Mouse (Mus musculus) lung, postnatal 0 days (tissue): ENCODE data around the gene Epc2. TPM values are rescaled to one million over a fixed set of nuclear protein-coding genes. Genes with fewer than 3 reads are reported as not detected.
"Not testable (repeated sequence)": the region's sequence is repeated elsewhere in the genome, so short reads cannot be mapped to it uniquely, and the experiment has no call there.

Experiments used
- ATAC-seq: fragments of 200-750 bp; cut with Nextera tagmentation; 2 replicates; pipeline ENCODE4 v1.8.0; 2017; ENCODE audit warnings: moderate library complexity
- DNase-seq: peaks from one replicate; pipeline ENCODE4 v3.0.0-alpha.2; 2016; ENCODE audit warnings: low spot score
- H3K27ac ChIP-seq: fragments of 300-500 bp; sonication (generic); 2 replicates; pipeline ENCODE4 v1.5.1; 2014; ENCODE audit warnings: antibody characterized with exemption, mild to moderate bottlenecking, low read length, mixed read lengths
- H3K27me3 ChIP-seq: fragments of 300-500 bp; sonication (generic); replicated peaks from 2 replicates; pipeline ENCODE4 v1.6.1; 2014; ENCODE audit warnings: low read length, mixed read lengths; ENCODE audit not compliant: insufficient read depth
- H3K36me3 ChIP-seq: fragments of 300-500 bp; sonication (generic); 2 replicates; pipeline ENCODE4 v1.6.1; 2014; ENCODE audit warnings: low read length, mixed read lengths; ENCODE audit not compliant: insufficient read depth
- H3K4me1 ChIP-seq: fragments of 300-500 bp; sonication (generic); 2 replicates; pipeline ENCODE4 v1.6.1; 2014; ENCODE audit warnings: antibody characterized with exemption, low read depth, low read length, mixed read lengths; ENCODE audit not compliant: insufficient read depth
- H3K4me2 ChIP-seq: fragments of 300-500 bp; sonication (generic); replicated peaks from 2 replicates; pipeline ENCODE4 v1.6.1; 2014; ENCODE audit warnings: low read depth, mild to moderate bottlenecking, low read length, moderate library complexity, mixed read lengths
- H3K4me3 ChIP-seq: fragments of 300-500 bp; sonication (generic); 2 replicates; pipeline ENCODE4 v1.5.1; 2014; ENCODE audit warnings: low read depth, low read length
- H3K9ac ChIP-seq: fragments of 300-500 bp; sonication (generic); replicated peaks from 2 replicates; pipeline ENCODE4 v1.6.1; 2014; ENCODE audit warnings: low read depth, mild to moderate bottlenecking
- H3K9me3 ChIP-seq: fragments of 300-500 bp; sonication (generic); 2 replicates; pipeline ENCODE4 v1.6.1; 2016; ENCODE audit warnings: low read length, mixed read lengths
- CTCF ChIP-seq: IDR thresholded peaks from 2 replicates; pipeline ENCODE4 v1.5.1; 2016; ENCODE audit warnings: antibody characterized with exemption, mild to moderate bottlenecking
- EP300 ChIP-seq: IDR thresholded peaks from 2 replicates; pipeline ENCODE4 v1.6.1; 2016; ENCODE audit warnings: antibody characterized with exemption, mild to moderate bottlenecking, control low read depth
- WGBS: fragments of 180-500 bp; shearing (Covaris S2); extraction: QIAGEN DNeasy Blood & Tissue Kit; methylation state at CpG from one replicate; pipeline ENCODE4 v1.1.7; 2014; 5-methylcytosine and 5-hydroxymethylcytosine counted together
- polyA plus RNA-seq: library from polyadenylated mRNA; unstranded; fragments of >200 nt; fragmentation: Nextera tagmentation; extraction: Ambion mirVana; gene quantifications from 2 replicates; pipeline ENCODE4 v1.2.1, GENCODE M21; 2015

The Epc2 gene
- polyA plus RNA-seq, 1 experiment from 2014 or later = 4.9 TPM

GRCm38 (mm10) chr2:49501435-49501834 is 50.1 kb downstream of the Epc2 start:
- no peaks in the 10 kb centered on the region for H3K36me3 ChIP-seq
- no peak for TF ChIP-seq EP300
- no peak for TF ChIP-seq CTCF
- no peaks in the 10 kb centered on the region; the same call in 1 of the 2 replicates for H3K4me1 ChIP-seq
- DNase-seq (no peak), ATAC-seq (no peak)
- H3K4me3 ChIP-seq = no peak overlapping the region
- H3K9ac ChIP-seq = no peak overlapping the region
- no peaks in the 10 kb centered on the region for H3K9me3 ChIP-seq
- 30% methylated on average over 4 of the region's 4 CpGs for WGBS
- H3K27me3 ChIP-seq = no peaks in the 10 kb centered on the region
- no peak overlapping the region for H3K4me2 ChIP-seq
- no peak overlapping the region for H3K27ac ChIP-seq

- Histone ChIP-seq H3K27me3 (no peaks in the 10 kb centered on the region), H3K4me1 (no peaks in the 10 kb centered on the region; the same call in 1 of the 2 replicates), H3K27ac (no peak overlapping the region), H3K4me3 (no peak overlapping the region), H3K36me3 (no peaks in the 10 kb centered on the region), H3K4me2 (no peak overlapping the region), H3K9me3 (no peaks in the 10 kb centered on the region), H3K9ac (no peak overlapping the region)
- 39% methylated on average over 3 of the region's 3 CpGs for WGBS
- TF ChIP-seq CTCF = no peak
- no peak for TF ChIP-seq EP300
- DNase-seq = peak; percentile 65
- no peak for ATAC-seq
These were observed 52.3 kb downstream of the Epc2 start for GRCm38 (mm10) chr2:49503596-49503995.

- H3K4me3 ChIP-seq, H3K4me1 ChIP-seq, DNase-seq, H3K27me3 ChIP-seq, H3K27ac ChIP-seq, H3K36me3 ChIP-seq, H3K4me2 ChIP-seq, H3K9me3 ChIP-seq, ATAC-seq, H3K9ac ChIP-seq: not testable (repeated sequence)
- WGBS = 81% methylated on average over 1 of the region's 1 CpGs
These were observed 53.9 kb downstream of the Epc2 start for GRCm38 (mm10) chr2:49505151-49505550.

GRCm38 (mm10) chr2:49510832-49511231 is 59.5 kb downstream of the Epc2 start:
- WGBS = 45% methylated on average over 1 of the region's 1 CpGs
- H3K9ac ChIP-seq = no peak overlapping the region
- TF ChIP-seq EP300 (no peak), CTCF (no peak)

GRCm38 (mm10) chr2:49516011-49516410 is 64.7 kb downstream of the Epc2 start:
- DNase-seq (no peak), ATAC-seq (no peak)
- Histone ChIP-seq H3K4me3 (no peak overlapping the region), H3K9me3 (no peaks in the 10 kb centered on the region), H3K4me1 (no peaks in the 10 kb centered on the region), H3K27me3 (no peaks in the 10 kb centered on the region), H3K27ac (no peak overlapping the region), H3K4me2 (no peak overlapping the region), H3K36me3 (no peaks in the 10 kb centered on the region), H3K9ac (no peak overlapping the region)
- WGBS = 57% methylated on average over 2 of the region's 2 CpGs
- TF ChIP-seq CTCF = no peak
- no peak for TF ChIP-seq EP300

More at GRCm38 (mm10) chr2:49510832-49511231, 59.5 kb downstream of the Epc2 start:
- H3K4me2 ChIP-seq = no peak overlapping the region
- DNase-seq = no peak
- no peaks in the 10 kb centered on the region for H3K4me1 ChIP-seq
- H3K4me3 ChIP-seq = no peak overlapping the region
- no peaks in the 10 kb centered on the region for H3K9me3 ChIP-seq
- H3K27me3 ChIP-seq = no peaks in the 10 kb centered on the region
- H3K27ac ChIP-seq = no peak overlapping the region
- no peak for ATAC-seq
- no peaks in the 10 kb centered on the region for H3K36me3 ChIP-seq

GRCm38 (mm10) chr2:49520409-49520808 is 69.1 kb downstream of the Epc2 start:
- Histone ChIP-seq H3K4me2 (no peak overlapping the region), H3K4me1 (no peaks in the 10 kb centered on the region), H3K9ac (no peak overlapping the region), H3K36me3 (no peaks in the 10 kb centered on the region), H3K9me3 (no peaks in the 10 kb centered on the region), H3K27me3 (no peaks in the 10 kb centered on the region), H3K4me3 (no peak overlapping the region), H3K27ac (no peak overlapping the region)
- ATAC-seq (no peak), DNase-seq (no peak)
- WGBS = 88% methylated on average over 2 of the region's 2 CpGs
- no peak for TF ChIP-seq CTCF
- no peak for TF ChIP-seq EP300

GRCm38 (mm10) chr2:49520989-49521388 is 69.7 kb downstream of the Epc2 start:
- Histone ChIP-seq H3K9me3 (no peaks in the 10 kb centered on the region), H3K27ac (no peak overlapping the region), H3K4me1 (no peaks in the 10 kb centered on the region), H3K4me3 (no peak overlapping the region), H3K9ac (no peak overlapping the region), H3K4me2 (no peak overlapping the region), H3K36me3 (no peaks in the 10 kb centered on the region), H3K27me3 (no peaks in the 10 kb centered on the region)
- WGBS = 74% methylated on average over 1 of the region's 1 CpGs
- TF ChIP-seq EP300 (no peak), CTCF (no peak)
- ATAC-seq (no peak), DNase-seq (no peak)
